Mouse (Mus musculus): ENCODE results near the gene Luc7l.
A peak's percentile ranks its signal among the peaks of the same experiment; 100 is the strongest.
"Not testable (repeated sequence)": the region's sequence is repeated elsewhere in the genome, so short reads cannot be mapped to it uniquely, and the experiment has no call there.

Gene Luc7l

GRCm38 (mm10) chr17:26253399-26253798 is 703 bp downstream of the Luc7l start:
- DNase-seq (ENCODE audit: low spot score in 2 of 2), result no peak

- no peak for DNase-seq (ENCODE audit: low spot score in 2 of 2)
Observed at GRCm38 (mm10) chr17:26255313-26255712, 2.6 kb downstream of the Luc7l start.

- DNase-seq (ENCODE audit: low spot score in 2 of 2), result no peak
Observed at GRCm38 (mm10) chr17:26261826-26262225, 9.1 kb downstream of the Luc7l start.

GRCm38 (mm10) chr17:26262384-26262783 is 9.7 kb downstream of the Luc7l start:
- no peak for DNase-seq (ENCODE audit: low spot score in 2 of 2)

- DNase-seq (ENCODE audit: low spot score in 2 of 2), result no peak
Observed at GRCm38 (mm10) chr17:26268851-26269250, 16.2 kb downstream of the Luc7l start.

- not testable (repeated sequence) for DNase-seq (ENCODE audit: low spot score in 2 of 2)
Observed at GRCm38 (mm10) chr17:26269577-26269976, 16.9 kb downstream of the Luc7l start.

GRCm38 (mm10) chr17:26272586-26272985 is 19.9 kb downstream of the Luc7l start:
- no peak for DNase-seq (ENCODE audit: low spot score in 2 of 2)

- DNase-seq (ENCODE audit: low spot score in 2 of 2), result no peak
Observed at GRCm38 (mm10) chr17:26275933-26276332, 23.2 kb downstream of the Luc7l start.

GRCm38 (mm10) chr17:26276711-26277110 is 24.0 kb downstream of the Luc7l start:
- DNase-seq (ENCODE audit: low spot score in 2 of 2), result peak; percentile 49 to 50

GRCm38 (mm10) chr17:26286199-26286955 is 33.7 kb downstream of the Luc7l start:
- DNase-seq (ENCODE audit: low spot score in 2 of 2), result no peak

- no peak for DNase-seq (ENCODE audit: low spot score in 2 of 2)
Observed at GRCm38 (mm10) chr17:26289475-26289874, 36.8 kb downstream of the Luc7l start.

- not testable (repeated sequence) for DNase-seq (ENCODE audit: low spot score in 2 of 2)
Observed at GRCm38 (mm10) chr17:26298318-26298717, 45.6 kb downstream of the Luc7l start.

GRCm38 (mm10) chr17:26314291-26314690 is 61.6 kb downstream of the Luc7l start:
- peak; percentile 84 to 89 for DNase-seq (ENCODE audit: low spot score in 2 of 2)

- no peak for DNase-seq (ENCODE audit: low spot score in 2 of 2)
Observed at GRCm38 (mm10) chr17:26315474-26315873, 62.8 kb downstream of the Luc7l start.

- no peak for DNase-seq (ENCODE audit: low spot score in 2 of 2)
Observed at GRCm38 (mm10) chr17:26318441-26318840, 65.7 kb downstream of the Luc7l start.

Measured in right cerebral cortex, adult 2 months (tissue).